Mouse (Mus musculus): ENCODE measurements around the gene Apobec2.

Gene Apobec2

DNA sequence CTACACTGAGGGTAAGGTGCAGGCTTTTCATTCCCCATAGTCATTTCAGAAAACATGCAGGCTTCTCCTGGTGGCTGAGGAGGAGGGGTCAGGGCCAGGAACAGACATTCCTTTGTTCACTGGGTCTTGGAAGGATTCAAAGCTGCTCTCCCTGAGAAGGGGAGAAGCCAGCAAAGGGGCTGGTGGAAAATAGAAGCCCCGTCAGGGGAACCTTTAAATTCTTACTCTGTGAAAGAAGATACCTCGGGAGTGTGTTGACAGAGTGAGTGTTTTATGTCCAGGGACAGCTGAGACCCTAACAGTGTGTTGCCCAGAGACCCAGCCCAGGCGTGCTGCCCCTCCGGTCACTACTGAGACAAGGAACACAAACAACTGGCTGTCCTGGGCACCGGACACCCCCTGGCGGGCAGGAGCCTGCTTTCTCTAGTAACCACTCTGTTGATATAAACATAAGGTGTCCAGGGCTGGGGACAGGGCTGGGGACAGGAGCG lies 4.7 kb upstream of the Apobec2 start:
- no peak for DNase-seq (ENCODE audit: low spot score in 2 of 2)

- no peak for DNase-seq (ENCODE audit: low spot score in 2 of 2)
Measured at GRCm38 (mm10) chr17:48436487-48436886, 3.8 kb upstream of the Apobec2 start.

GRCm38 (mm10) chr17:48434479-48434878 lies 1.7 kb upstream of the Apobec2 start:
- DNase-seq (ENCODE audit: low spot score in 2 of 2): no peak

- no peak for DNase-seq (ENCODE audit: low spot score in 2 of 2)
Measured at GRCm38 (mm10) chr17:48433689-48434330, 1.1 kb upstream of the Apobec2 start.

DNA sequence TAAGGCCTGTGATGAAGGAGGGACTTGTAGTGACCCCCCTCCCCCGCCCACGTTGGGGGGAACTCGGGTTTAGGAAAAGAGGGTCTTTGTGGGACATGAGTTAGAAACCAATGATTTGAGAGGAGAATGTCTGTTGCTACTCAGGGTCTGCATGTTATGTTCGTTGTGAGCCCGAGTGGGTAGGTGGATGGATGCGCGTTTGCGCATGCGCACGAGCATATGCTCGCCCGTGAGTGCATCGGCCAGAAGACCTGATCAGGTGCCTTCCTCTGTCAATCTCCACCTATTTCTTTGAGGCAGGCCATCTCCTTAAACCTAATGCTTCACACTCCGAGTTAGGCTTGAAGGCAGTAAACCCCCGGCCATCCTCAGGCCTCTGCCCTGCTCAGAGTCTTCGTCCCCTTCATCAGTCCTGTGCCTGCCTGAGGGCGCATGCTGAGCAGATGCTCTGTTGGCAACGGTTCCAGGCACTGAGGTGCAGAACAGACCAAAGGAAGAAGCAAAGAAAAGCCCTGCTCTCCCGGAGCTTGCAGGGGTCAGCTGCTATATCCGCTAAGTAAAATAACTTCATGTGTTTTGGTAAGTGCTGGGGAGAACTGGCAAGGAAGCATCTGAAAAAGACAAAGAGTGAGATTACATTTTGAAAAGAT lies 401 bp upstream of the Apobec2 start:
- DNase-seq (ENCODE audit: low spot score in 2 of 2): no peak

- DNase-seq (ENCODE audit: low spot score in 2 of 2): no peak
Measured at GRCm38 (mm10) chr17:48431054-48431453, 1.7 kb downstream of the Apobec2 start.

DNA sequence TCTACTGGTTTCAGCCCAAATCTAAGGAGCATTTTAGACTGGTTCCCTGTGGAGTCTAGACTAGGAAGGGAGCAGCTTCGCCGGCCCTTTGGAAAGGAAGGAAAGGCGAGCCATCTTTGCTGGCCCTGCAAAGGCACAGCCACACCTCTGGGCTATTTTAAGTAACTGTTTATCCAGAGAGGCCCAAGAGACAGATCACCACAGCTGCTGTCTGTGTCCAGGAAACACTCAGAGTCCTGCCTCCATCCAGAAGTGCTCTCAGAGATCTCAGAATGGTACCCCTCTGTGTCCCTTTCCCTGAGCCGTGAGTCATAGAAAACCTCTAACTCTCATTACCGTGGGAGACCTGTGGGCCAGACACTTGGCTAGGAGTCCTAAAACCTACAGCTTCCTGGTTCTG lies 2.3 kb downstream of the Apobec2 start:
- DNase-seq (ENCODE audit: low spot score in 2 of 2): no peak

GRCm38 (mm10) chr17:48427852-48428530 lies 4.7 kb downstream of the Apobec2 start:
- DNase-seq (ENCODE audit: low spot score in 2 of 2): no peak

GRCm38 (mm10) chr17:48426991-48427750 lies 5.6 kb downstream of the Apobec2 start:
- DNase-seq (ENCODE audit: low spot score in 2 of 2): no peak

DNA sequence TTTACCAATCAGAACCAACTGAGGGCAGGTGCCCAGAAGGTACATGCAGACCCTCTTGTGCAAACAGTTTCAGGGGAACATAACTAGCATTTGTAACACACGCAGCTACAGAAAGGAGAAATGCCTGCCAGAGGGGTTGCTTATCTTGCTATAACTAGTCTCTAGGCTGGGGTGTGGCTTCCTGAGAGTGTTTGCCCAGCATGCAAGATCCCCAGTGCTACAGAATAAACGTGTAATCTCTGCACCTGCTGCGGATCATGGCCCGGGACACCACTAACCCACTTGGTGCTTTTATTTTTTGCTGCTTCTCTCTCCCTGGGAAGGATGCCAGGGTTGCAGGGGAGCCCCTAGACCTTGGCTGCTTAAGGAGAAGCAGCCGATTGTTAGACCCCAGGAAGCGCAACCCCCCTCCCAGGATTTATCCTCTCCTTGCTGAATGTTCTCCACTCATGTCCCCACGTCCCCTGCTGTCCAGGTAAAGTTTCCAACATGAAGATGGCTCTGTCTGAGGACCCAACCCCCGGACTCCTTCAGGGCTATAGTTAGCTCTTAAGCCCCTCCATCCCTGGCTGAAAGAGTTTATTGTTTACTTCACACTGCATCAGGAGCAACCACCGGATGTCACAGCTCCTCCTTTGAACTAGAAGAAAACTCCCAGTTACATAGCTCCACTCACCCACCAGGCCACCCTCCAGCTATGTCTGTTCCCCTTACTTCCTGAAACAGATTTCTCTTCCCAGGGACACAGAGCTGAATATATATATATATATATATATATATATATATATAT lies 6.7 kb downstream of the Apobec2 start:
- DNase-seq (ENCODE audit: low spot score in 2 of 2): no peak

GRCm38 (mm10) chr17:48424237-48424636 lies 8.5 kb downstream of the Apobec2 start:
- DNase-seq (ENCODE audit: low spot score in 2 of 2): no peak

DNA sequence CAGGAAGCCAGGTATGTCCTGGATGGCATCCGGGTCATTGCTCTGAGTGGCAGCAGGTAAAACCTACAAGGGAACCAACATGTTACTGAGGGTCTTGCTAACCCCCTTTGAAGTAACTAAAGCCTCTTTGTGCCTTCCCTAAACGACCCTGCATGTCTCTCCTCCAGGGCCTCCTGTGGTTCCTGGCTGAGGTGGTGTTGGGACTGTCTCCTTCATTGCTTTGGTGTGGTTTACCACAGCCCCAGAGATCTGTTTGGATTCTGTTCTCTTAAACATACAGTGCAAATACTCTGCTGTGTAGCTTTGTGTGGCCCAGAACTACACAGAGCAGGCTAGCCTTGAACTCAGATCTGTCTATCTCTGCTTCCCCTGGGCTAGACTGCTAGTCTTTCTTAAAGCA lies 13.2 kb downstream of the Apobec2 start:
- DNase-seq (ENCODE audit: low spot score in 2 of 2): no peak

- no peak for DNase-seq (ENCODE audit: low spot score in 2 of 2)
Measured at GRCm38 (mm10) chr17:48418781-48419180, 13.9 kb downstream of the Apobec2 start.

DNA sequence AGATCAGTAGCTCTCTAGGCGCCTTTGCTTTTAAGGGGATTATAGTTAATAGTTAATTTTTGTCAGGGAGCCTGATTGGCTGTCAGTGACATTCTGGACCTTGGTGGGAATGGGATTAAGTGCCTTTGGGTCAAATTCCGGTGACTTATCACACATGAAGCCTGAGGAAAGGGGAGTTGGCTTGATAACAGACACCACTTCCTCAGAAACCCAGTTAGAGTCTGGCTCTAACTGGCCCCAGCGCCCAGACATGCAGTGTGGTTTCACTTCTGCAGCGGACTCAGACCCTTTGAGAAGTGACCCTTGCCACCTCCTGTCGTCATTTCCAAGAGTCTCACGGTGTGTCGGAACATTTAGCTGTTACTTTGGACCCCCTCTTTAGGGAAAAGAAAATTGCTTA lies 14.6 kb downstream of the Apobec2 start:
- DNase-seq (ENCODE audit: low spot score in 2 of 2): no peak

DNA sequence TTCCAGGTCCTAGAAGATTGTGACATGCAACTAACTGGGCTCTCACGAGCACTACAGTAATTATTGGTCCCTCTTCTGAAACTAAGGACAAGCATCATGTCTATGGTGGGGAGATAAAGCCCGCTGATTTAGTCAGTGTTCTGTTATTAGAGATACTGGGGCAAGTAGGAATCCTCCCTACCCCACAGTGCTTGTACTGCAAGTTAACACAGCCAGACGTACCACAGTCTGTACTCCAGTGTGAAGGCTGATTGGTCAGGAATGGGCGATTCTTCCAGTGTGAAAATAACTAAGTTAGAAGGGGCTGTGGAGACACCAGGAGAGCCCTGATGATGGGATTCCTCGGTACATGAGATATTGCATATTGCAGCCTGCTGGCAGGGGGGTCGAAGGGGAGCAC lies 15.2 kb downstream of the Apobec2 start:
- no peak for DNase-seq (ENCODE audit: low spot score in 2 of 2)

DNA sequence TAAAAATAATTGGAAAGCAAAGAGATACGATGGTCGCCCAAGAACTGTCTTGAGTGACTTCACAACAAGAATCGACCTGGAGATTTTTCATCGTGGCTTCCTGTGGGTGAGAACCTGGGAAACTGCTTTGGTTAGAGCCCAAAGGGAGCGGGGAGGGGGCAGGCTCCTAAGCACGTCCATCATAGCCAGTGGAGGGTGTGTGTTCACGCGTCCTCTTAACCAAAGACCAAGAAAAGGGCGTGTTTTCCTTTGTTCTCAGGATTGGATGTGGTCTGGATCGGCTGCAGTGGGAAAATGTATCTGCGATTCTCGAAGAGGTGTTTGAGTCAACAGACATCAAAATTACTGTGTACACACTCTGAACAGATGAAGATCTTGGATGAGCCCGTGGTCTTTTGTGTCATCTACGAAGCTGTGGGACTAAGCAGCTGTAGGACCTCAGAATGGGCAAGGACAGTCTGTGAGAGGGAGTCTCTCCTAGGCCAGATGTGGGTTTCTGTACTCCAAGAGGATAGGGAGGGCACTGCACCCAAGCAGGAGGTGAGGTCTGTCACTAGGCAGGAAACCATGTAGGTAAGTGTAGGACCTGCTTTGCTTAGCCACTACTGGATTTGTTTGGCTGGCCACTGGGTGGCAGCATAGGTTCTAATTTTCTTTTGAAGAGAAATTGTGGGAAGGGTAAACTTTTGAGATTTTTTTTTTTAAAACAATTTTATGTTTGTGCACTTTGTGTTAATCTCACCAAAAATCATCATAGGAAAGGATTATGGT lies 16.1 kb downstream of the Apobec2 start:
- peak; percentile 35 to 44 for DNase-seq (ENCODE audit: low spot score in 2 of 2)

DNA sequence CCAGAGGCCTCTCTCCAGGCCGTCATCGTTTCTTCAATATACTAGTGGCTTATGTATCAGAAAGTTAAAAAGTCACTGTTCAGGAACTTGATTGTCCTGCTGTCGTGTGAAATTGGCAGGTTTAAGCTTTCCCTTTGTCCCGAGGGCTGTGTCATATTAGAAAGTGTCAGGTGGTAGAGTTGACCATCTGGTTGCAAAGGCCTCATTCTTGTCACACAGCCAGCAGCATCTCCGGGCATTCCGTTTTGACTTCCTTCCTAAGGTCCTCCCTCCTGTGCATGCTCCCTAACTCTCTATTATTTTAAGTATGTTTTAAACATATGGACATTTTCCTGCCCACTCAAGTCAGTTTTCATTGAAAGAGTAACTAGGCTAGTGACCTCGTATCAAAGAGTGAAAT lies 16.7 kb downstream of the Apobec2 start:
- DNase-seq (ENCODE audit: low spot score in 2 of 2): no peak

- no peak for DNase-seq (ENCODE audit: low spot score in 2 of 2)
Measured at GRCm38 (mm10) chr17:48411241-48411640, 21.5 kb downstream of the Apobec2 start.

DNA sequence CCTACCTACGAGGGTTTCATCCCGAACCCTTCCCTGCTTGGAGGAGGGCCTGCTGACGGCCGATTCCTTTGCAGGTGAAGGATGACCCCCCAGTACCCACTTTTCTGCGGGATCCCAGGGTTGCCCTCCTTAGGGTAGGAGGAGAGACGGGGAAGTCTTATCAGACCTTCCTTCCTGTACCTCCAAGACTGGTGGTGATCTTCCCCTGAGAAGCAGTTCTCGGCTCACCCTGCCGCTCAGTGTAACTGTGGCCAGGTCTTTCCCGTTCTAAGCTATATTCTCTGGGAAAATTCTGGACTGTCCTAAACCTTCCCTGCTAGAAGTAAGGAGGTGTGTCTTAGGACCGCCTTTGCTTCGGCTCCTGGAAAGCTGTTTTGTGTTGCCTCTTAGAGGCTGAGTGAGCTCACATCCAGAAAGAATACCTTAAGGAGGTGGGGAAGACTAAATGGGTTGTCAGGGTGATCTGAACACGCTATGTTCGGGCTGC lies 22.4 kb downstream of the Apobec2 start:
- DNase-seq (ENCODE audit: low spot score in 2 of 2): no peak
